Mouse (Mus musculus) embryonic fibroblast, embryonic 13.5 days (primary cell): ENCODE data around the gene Gm21915.

Experiments
- CTCF ChIP-seq: IDR thresholded peaks from 2 replicates; pipeline ENCODE4 v1.5.1; 2011; ENCODE audit warnings: mild to moderate bottlenecking, control low read depth, low read length, moderate library complexity, borderline replicate concordance; ENCODE audit not compliant: insufficient read depth
- POLR2A ChIP-seq: IDR thresholded peaks from 2 replicates; pipeline ENCODE4 v1.6.1; 2011; ENCODE audit warnings: low read depth, mild to moderate bottlenecking, control low read depth, low read length, moderate library complexity

DNA sequence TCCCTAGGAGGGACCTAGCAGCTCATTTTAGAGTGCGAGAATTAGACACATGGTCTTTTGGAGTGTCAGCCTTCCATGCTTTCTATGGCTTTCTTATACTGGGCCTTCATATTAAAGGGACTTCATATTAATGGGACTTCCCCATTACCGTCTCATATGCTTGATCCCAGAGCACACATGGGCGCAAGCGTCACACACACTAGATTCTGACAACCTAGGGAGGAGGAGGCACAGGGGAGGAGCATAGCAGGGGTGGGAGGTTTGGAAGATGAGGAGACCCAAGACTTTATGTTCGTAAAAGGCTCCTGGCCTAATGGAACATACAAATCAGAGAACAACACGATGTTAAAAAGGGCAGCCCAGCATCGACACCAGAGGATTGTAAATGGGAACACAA lies 38.7 kb downstream of the Gm21915 start:
- no peak for TF ChIP-seq CTCF
- TF ChIP-seq POLR2A = no peak
